Mouse (Mus musculus) lung, postnatal 36 days (tissue): ENCODE measurements at regions not wholly inside any gene's neighbourhood (a gene's known extent, or its start where the extent isn't known, plus 50 kb on each side); places are given as distances from the start of the nearest gene placed in this dataset.
A peak's percentile ranks its signal among the peaks of the same experiment; 100 is the strongest.

Experiments used
- DNase-seq: peaks from one replicate; pipeline ENCODE4 v3.0.0; 2022; ENCODE audit warnings: mixed read lengths

DNA sequence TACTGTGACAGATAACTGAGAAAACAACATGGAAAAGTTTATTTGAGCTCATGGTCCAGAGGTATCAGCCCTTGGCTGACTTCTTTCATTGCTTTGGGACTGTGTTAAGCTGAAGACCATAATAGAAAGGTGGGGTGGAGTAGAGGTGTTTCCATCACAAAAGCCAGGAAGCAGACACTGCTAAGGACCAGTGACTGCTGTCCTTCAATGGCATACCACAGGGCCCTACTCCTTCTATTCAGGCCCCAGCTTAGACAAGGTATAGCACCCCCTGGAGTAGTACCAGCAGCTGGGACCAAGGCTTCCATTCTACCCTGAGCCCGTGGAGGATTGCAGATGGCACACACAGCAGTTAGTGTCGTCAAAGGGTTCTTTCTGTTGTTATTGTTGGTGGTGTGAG, 151.4 kb upstream of the Grik3 start:
- DNase-seq: no peak

DNA sequence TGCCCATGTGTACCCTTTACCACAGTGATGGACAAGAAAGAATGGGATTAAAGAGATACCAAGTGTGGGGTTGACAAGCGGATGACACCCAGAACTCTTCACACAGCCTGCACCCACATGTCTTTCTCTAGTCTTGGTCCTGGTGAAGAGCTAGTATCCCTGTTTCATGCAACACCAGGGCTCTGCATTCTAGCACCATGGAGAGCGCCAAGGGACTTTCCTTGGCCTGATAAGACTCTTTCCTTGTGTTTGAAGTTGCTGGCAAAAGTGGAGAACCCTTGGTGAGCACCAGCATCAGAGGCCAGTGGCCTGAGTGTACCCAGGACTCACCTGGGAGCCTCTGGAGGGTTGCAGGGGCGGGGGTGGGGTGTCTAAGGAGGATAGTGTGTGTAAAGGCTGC, 161.7 kb upstream of the Grik3 start:
- DNase-seq: no peak

DNA sequence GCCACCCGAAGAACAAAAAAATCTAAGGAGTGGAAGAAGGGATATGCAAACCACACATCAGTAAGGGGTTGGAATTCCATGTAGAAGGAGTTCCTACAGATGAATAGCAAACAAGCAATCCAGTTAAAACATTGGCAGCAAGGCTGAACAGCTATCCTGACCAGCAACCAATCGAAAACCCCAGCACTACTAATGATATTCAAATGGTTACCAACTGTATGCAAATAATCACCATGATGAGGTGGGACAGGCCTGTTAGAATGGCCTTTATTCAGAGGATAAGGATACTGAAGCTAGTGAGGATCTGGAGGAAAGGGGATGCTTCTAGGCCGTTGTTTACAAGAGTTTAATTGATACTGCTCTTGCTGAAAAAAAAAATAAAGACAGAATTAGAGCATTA, 166.0 kb upstream of the Grik3 start:
- DNase-seq: no peak

DNA sequence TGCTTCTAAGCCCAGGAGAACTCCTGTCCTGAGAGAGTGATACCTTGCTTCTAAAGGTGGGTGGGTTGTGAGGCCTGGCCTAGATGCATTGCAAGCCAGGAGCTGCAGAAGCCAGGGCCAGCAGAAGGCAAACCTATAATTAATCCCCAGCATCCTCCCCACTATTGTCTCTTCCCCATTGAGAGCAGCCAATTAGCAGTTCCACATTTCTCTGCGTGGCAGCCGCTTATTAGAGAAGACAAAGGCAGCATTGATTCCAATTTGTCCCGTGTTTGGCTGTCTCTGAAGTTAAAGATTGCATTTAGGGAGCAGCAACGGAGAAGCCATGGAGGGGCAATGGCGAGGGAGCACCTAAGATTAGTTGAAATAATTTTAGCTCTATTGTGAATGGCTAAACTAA, 171.2 kb upstream of the Grik3 start:
- no peak for DNase-seq

DNA sequence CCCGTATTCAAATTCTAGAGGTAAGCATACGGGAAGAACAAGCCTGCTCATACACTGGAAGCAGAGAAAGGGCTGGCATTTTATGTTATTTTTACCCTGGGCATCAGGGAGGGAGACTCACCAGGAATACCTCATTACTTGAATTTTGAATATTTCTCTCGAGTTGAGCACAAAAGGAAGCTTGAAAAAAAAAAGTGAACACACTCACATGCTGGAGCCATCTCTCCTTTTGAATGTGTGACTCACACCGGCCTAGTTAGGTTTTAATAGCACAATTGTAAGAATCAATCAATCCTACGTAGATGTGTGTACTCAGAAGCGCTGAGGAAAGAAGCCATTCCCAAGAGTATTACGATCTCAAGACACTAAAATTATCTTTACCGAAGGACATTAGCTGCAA, 172.2 kb upstream of the Grik3 start:
- no peak for DNase-seq

DNA sequence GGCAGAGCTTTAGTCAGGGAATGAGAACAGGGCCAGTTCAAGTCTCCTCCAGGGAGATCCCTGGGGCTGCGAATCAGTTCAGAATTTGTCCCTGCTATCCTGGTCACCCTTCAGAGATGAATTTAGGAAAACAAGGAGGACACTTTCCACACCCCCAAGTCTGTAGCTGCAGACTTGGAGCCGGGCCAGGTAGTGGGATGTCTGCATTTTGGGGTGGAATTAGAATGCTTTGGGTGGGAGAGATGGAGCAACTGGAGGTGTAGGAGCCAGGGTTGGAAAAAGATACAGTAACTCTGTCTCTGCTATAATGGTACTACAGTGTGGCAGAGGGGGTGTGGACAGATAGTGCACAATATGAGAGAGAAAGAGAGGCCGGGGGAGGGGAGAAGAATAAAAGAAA, 173.6 kb upstream of the Grik3 start:
- DNase-seq: no peak

DNA sequence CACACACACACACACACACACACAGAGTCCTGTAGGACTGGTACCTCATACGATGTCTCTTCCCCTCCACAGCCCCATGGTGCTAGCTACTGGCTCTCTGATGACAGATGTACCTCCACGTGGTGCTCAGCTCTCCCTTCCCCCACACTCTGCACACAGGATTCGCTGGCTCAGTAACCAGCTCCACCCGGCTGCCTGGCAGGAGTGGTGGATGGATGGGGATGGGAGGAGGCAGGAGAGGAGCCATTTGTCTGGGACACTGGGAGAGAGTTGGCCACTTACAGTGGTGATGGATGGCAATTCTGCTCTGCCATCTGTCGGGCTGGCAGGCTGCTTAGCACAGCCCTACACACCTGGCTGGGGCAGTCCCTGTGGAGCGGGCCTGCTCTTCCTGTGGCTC, 174.7 kb upstream of the Grik3 start:
- no peak for DNase-seq

DNA sequence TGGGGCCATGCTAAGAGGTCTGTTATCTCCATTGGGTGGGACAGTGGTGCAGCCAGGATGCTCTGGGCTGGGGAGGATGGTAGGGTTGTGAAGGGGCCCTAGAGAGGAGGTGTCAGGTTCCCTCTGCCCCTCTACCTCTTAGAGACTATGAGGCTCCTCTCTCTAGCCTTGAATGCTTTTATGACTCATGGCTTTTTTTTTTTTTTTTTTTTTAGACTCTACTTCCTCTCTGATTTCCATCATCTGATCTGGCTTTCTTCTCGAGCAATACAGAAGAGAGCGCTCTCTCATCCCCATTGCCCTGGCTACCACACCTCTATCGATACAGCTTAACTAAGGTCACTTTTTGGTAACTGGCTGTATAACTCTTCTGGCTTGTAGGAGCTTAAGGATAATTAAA, 176.6 kb upstream of the Grik3 start:
- DNase-seq: no peak

DNA sequence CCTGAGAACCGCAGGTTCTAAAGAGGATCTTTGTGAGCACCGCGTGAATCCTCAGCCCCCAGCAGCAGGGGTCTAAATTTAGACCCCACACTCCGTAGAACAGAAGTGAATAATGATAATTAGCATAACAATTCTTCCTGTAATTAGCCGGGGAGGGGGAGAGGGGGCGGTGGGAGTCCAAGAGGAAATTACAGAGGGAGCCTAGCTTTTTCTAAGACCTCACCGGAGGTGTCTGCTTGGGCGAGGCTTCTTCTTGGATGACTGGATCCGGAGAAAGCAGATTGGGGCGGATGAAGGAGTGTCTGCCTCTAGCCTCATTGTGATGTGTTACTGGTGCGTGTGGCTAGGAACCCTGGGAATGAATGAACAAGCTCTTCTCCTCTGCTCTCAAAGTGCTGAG, 177.2 kb upstream of the Grik3 start:
- DNase-seq: no peak

DNA sequence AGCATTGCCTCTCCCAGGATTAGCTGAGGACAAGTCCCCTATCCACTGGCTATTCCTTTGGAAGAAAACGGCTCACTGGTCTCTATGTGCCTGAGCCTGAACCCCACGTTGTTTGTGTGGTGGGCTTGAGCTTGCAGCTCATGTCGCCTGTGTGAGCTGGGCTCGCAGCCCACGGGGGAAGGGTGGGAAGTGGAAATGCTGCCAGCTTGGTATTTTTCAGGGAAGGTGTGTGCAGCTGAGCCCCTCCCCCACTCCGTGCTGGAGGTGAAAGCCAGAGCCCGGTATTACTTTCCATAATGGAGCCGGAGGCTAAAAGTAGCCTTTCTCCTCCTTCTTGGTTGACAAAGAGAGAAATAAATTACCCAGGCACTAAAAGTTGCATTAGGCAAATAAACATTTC, 180.5 kb upstream of the Zc3h12a start:
- DNase-seq: no peak

DNA sequence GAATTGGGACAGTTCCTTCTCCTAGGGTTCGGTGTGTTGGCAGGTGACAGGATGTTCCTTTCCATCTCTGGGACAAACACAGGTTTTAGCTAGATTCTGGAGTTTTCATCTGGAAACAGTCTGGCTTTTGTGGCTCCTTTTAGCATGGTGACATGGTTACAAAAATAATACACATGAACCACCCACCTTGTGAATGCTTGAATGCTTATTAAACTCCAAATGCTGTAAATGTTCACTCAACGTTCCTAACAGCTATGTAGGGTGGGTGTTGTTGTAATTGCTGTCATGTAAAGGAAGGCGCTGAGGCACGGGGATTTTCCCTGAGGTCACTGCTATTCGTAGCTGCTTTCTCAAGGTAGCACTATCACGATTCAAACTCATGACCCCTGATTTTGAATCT, 178.1 kb upstream of the Zc3h12a start:
- no peak for DNase-seq

DNA sequence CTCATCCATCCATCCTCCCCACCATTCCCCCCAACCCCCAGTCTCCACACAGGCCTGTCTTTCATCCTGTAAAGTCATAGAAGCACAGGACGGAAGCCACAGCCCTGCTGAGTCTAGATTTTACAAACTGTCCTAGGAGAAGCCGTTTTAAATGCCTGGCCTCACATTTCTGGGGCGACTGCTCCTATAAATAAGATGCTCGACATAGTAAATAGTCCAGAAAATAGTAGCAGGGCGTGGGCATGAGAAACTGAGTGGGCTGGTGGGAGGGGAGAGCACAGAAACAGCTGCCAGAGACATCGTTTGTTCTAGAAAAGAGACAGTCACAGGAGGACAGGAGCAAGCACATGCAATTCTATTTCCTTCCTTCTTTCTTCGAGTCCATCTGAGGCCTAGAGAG, 175.0 kb upstream of the Zc3h12a start:
- no peak for DNase-seq

DNA sequence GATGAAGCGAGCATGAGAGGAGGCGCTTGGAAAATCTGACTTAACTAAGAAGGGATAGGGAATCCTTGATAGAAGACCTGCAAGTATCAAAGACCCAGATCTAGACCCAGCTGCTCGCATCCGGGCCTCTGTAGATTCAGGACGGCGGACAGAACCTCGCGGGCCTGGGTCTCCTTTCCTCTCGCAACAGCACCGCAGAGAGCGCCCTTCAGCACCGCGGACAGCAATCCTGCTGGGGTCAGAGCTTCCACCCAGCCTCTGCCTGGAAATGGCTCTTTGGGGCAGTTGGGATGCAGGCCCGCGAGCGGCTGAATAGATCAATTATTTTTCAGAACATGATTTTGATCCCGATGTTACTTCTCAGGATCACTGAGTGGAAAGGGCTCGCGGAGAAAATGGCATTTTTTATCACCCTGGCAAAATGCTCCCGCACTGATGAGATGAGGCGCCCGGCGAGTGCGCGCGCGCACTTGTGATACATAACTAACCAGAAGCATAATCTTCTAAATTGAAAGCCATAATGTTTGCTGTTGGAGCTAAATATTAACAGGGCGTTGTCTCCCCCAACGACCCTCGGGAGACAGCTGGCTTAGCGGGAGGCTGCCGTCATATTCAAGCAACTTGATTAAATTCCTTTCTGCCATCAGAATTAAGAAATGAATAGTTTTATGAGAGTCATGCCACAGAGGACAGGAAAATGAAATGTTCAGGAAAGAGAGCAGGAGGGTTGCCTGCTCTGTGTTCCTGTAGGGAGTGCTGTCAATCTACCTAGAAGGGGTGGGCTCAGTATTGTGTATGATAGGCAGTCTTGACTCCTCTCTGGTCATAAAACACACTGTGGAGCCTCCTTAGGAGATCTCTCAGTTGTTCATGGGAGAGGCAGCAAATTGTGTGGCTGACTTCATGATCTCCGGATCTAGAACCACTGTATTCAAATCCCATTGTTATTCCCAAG, 173.1 kb upstream of the Zc3h12a start:
- peak; percentile 21 for DNase-seq

DNA sequence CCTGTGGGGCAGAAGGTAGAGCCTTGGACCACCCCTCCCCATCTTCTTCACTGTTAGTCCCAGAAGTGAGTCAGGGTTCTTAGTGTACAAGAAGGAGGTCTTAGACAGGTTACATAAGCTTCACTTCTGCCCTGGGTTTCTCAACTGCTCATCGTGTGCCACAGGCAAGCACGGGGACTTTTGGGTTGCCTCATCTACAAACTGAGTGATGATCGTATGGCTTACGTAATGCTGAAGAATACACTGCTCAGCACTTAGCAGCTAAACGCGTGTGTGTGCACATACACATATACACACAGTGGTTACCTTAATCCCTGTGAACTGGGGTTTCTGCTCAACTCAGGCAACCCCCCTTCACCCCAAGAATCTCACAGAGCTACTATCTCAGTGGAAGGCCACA, 163.1 kb upstream of the Zc3h12a start:
- DNase-seq: no peak

DNA sequence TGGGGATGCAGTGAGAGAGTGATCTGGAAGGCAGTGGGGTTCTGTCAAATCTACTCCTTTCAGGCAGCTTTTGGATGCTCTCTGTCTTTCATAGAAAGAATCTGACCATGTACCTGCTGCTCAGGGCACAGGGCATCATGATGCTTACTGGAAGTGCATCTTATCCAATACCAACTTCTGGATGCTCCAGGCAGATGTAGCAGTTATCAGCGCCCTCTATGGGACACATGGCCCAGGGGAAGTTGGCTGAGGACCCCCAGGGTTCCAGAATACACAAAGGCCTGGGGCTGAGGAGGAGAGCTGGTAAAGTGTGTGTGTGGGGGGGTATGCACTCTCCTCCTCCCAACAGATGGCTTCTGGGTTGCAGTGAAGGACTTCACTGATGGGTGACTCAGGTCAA, 162.1 kb upstream of the Zc3h12a start:
- no peak for DNase-seq

DNA sequence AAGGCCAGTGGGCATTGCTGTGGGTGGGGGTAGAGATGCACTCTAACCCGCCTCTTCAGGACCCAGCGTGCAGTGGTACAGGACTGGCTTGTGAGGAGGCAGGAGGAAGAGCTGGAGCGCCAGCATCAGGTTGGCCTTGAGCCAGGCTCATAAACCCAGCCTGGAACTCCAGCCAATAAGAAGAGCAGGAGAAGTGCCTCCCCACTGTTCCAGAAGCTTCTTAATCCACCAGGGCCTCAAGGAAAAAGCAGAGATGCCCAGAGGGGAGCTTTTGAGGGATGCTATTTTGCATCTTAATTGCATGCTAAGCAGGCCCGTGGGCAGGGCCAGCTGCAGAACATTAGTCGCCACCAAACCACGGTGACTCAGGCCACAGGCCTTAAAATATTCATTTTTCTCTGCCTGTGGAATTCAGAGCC, 161.4 kb upstream of the Zc3h12a start:
- DNase-seq: no peak

DNA sequence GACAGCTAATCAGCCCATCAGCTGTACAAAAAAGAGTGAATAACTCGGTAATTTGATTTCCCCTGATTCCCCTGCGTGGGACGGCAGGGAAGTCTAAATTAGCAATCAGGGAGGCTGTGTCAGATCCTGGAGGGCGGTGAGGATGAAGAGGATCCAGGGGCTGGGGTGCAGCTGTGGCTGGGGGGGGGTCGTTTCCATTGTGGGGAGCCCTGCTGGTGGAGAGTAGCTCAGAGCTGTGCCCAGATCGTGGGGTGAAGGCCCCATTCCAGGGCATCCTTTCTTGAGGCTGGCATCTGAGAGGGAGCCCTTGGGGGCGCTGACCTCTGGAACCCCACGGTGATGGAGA, 155.3 kb upstream of the Zc3h12a start:
- DNase-seq: no peak

DNA sequence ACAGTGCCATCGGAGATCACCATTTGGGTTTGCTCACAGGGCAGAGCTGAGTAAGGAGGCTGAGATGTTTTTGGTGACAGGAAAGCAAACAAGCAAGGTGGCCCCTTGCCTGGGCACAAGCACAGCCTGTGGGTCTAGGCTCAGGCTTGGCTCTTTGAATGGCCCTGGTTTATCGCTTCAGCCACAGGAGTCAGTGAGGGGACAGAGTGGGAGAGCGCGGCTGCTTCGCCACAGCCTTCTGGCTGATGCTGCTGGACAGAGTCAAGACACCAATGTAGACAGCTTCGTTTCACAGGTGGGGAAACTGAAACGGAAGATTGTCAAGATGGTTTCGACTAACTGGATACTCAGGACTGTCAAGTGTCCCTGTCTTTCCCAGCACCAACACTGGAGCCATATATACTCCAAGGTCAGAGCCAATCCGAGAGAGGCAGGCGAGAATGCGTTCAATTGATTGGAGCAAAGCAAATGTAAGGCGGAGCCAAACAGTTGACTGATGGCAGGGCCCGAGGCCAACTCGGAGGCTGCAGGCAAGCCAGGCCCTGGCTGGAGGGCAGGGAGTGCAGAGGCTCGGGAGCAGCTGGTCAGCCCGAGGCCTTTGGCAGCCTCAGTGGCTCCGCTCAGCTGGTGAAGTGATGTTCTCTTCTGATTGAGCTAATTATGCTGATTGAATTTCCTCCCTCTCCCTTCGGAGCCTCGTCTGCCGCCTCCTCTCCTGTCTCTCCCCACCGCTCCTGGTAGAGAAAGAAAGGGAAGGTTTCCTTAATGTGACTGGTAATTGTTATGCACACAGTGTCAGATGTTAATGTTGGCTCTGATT, 154.7 kb upstream of the Zc3h12a start:
- DNase-seq: peak; percentile 2

DNA sequence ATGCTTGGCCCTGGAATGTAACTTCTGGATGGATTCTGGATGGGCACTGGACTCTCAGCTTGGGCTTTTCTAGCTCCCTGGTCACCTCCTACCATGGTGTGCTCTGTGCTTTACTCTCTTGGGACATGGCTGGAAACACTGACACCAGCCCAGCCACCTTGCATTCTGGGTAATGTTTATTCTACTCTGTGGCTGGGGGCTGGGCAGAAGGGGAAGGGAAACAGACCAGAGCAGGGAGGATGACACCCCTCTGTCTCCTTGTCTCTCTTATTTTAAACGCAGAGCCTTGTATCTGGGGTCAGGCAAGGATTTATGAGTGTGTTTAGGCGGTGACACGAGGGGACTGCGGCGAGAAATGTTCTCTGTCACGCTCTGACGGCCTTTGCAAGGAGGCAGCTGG, 151.5 kb upstream of the Zc3h12a start:
- no peak for DNase-seq

DNA sequence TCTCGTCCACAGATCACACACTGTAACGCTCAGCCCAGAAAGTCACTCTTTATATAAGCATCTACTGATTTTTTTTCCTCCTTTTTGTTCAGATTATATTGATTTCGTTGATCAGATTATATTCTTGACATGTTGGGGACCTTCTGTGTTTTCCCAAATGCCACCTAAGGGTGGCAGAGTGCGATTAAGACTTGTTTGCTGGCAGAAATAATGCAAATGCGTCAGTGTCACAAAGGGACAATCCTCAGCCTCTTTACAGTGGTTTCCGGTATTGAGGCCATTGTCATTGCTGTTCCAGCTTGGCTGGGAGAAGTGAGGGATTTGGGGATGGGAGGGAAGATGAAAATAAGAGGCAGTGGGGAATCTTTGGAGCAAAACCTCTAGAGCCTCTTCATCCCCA, 149.2 kb upstream of the Zc3h12a start:
- no peak for DNase-seq

DNA sequence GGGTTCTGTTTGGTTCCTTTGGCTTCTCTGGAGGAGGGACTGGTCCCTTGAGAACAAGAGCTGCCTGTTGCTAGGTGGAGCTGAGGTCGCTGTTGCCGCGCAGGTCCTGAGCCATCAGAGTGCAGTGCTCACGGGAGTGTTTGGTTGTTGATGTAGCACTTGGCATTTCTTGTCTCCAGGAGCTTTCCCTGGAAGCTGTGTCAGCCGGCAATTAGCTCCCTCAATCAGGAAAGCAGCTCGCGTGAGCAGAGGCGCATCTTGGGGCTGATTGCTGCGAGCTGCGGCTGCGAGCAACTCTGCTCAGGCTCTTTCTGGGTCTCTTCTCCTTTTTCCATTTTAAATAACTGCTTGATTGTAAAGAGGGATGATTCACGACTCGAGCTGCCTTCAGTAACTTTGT, 147.6 kb upstream of the Zc3h12a start:
- DNase-seq: no peak

DNA sequence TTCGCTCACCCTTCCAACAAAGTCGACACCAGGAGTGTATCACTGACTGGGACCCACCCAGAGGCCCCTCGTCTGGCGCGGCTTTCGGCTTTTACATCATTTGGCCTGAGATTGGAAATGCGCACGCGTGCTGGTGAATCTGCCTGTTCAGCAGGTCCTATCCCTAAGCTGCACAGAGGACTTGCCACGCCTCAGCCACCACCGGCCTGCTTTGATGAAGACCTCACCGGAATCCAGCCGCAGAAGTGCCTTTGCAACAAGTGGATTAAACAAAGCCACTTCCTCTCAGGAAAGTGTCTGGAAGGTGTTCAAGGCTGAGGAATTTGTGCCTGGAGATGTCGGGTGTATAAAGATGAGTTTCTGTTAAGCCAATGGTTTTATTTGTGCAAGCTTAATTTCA, 143.3 kb upstream of the Zc3h12a start:
- no peak for DNase-seq

DNA sequence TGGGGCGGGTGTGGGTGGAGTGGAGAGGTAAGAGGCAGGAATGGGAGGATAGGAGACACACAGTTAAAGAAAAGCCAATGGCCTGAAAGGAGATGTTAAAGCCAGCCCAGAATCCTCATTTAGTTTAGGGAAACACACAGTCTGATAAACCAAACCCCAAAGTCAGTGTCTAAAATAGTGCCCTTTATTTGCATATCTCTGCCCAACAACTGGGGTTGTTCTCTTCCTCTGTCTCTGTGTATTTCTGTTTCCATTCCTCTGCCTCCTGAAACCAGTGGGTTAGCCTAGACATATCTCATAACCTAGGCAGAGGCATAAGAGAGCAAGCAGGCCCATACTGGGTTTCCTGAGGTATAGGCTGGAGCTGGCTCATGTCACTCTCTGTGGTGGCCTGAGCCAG, 138.6 kb upstream of the Zc3h12a start:
- no peak for DNase-seq

DNA sequence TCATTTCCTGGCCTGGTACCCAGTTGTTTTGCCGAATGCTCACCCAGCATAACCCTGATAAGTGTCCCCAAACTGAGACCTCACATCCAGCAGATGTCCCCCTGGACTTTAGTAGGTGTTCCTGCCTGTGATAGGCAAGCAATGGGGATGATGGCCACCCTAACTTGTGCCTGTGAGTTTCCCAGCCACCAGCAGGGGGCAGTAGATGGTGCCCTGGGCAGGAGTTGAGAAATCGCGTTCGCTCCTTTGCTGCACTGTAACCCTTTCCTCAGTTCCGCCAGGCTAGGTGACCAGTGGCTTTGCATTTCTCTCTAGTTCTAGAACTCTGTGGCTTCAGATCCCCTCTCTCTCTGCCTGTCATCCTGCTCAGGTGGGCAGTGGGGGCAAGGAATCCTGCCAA, 137.9 kb upstream of the Zc3h12a start:
- peak; percentile 31 for DNase-seq
